Mouse (Mus musculus) hematopoietic stem cell, adult 5-6 weeks (primary cell): Measurements from ENCODE around the gene Nmrk2. TPM values are rescaled to one million over a fixed set of nuclear protein-coding genes. Genes with fewer than 3 reads are reported as not detected.
A peak's percentile ranks its signal among the peaks of the same experiment; 100 is the strongest.

ENCODE experiments used
- ATAC-seq, 2 experiments: fragments of 125-278 bp in 1 of 2; replicated peaks in 1 of 2; 2 replicates each; pipeline ENCODE4 v1.8.0; 2016 to 2017; ENCODE audit warnings: inconsistent platforms in 2 of 2, mild to moderate bottlenecking in 2 of 2, moderate number of reproducible peaks in 2 of 2, low read depth in 1 of 2, moderate TSS enrichment in 1 of 2; ENCODE audit not compliant: low FRiP score in 2 of 2, poor library complexity in 2 of 2, severe bottlenecking in 2 of 2, insufficient read depth in 1 of 2, low TSS enrichment in 1 of 2
- total RNA-seq: library from RNA; stranded (forward); fragments of 172-1452, 232-1000 nt; gene quantifications from 2 replicates; pipeline ENCODE4 v1.2.3, GENCODE M21; 2017

The Nmrk2 gene
- total RNA-seq: not detected in 2 replicates

DNA sequence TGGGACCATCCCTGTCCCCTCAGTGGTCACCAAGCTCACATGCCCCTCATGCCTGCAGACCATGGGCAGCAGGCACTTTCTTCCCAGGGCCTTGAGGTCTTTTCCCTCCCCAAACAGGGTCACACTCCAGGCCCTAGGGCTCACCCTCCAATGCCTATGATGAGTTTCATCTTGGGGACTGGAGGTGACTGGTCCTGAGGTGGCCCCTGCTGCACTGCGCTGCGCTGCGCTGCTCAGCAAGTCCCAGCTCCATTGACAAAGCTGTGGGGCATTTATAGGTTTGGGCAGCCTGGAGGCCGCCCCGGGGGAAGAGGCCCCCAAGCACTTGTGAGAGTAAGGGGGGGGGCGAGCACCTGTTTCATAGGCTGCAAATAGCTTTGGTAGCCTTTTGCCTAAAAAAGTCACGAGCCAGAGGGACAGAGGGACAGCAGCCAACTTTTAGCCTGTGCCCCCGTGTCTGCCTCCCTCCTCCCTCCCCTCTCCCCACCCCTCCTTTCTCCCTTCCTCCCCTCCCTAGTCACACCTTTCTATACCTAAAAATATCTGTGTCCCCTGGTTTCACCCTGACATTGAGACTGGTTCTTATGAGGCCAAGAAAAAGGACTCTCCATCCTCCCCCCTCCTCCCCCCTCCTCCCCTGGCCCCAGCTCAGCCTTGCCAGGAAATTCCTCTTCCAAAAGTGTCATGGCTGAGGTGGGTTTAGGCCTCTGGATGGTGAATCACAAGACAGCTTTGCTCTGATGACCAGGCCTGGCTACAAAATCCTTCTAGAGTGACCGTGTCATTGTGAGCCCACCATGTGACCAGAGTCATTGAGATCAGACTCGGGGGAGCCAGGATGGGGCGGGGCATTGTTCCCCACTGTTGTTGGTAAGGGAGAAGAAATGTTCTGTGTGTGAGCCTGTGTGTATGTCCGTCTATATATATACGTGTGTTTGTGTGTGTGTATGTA, at the start of gene Nmrk2:
TSS of gene Nmrk2 (minus strand) at position 245 of the 952 bp plus-strand sequence.
- no peak for ATAC-seq

DNA sequence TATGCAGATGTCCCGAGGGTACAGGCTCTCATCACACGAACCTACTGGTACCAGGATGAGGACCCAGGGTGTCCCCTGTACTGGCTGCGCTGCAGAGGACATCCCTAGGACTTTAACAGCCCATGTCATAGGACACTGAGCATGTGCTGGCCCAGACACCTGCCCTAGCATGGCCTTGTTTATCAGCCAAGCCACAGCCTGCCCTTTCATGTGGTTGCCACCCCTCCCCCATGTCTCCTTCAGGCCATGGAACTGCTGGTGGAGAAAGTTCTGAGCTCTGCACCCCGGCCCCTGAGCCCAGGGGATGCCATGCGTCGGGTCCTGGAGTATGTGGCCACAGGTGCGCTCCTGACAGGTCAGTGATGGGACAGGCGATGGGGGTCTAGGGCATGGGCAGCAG, 47.6 kb upstream of the Nmrk2 start:
- ATAC-seq: no peak

DNA sequence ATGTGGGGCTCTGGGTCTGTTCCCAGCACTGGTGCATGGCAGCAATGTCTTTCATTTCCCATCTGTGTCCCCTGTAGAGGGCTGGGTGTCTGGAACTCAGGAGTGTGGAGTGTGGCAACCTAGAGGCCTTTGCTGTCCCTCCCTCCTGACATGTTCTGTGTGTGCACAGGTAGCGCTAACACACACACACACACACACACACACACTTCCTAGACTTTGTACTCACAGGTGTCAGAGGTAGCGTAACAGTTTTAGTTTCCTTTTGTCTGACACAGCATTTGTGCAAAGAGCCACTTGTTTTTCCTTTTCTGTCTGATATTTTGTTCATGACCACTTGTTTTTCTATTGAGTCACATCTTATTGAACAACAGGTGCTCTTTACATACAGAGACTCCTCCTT, 46.0 kb upstream of the Nmrk2 start:
- no peak for ATAC-seq

DNA sequence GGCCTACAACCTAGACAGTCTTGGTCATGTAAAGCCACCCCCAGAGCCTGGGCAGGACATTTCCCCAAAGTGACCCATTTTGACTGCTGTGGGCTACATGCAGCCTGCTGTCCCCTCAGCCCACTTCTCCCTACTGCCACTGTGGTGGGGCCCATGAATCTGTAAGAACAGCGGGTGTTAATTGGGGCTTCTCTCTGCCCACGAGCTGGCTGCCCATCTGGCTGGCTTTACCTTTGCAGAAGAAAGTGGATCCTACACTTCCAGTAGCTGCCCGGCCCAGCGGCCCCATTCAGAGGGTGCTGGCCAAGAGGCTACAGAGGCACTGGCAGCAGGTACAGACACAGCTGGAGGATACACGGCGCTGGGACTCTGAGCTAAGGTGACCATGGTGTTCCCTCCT, 43.3 kb upstream of the Nmrk2 start:
- ATAC-seq: no peak

DNA sequence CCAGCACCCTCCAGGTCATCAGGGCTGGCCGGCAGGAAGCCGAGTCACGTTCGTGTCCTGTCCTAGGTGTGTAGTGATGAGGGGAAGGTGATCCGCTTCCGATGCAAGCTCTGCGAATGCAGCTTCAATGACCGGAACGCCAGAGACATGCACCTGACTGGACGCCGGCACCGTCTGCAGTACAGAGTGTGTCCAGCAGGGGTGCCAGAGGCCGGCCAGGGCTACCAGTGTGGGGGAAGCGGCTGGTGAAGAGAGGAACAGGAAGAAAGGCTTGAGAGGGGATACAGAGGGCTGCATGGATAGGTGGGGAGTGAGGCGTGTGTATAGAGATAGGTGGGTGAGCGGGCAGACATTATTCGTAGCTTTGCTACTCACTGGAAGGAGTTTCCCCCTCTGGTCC, 42.7 kb upstream of the Nmrk2 start:
- ATAC-seq: peak; percentile 86 to 95

DNA sequence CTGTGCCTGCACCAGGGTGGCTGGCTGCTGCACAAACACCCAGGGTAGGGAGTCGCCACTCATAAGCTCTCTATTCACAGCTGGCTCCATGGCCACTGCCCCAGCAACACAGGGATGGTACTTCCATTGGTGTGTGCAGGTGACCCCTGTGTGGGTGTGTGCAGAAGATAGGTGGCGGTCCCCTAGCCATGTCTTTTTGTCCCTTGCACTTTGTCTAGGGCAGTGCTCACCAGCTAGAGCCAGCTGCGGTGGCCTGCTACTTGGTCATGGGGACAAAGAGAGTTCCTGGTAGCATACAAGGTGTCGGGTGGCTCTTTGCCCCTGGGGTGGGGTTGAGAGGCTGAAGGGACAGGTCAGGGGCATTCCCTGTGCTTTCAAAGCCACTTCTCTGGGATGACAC, 42.3 kb upstream of the Nmrk2 start:
- ATAC-seq: no peak

DNA sequence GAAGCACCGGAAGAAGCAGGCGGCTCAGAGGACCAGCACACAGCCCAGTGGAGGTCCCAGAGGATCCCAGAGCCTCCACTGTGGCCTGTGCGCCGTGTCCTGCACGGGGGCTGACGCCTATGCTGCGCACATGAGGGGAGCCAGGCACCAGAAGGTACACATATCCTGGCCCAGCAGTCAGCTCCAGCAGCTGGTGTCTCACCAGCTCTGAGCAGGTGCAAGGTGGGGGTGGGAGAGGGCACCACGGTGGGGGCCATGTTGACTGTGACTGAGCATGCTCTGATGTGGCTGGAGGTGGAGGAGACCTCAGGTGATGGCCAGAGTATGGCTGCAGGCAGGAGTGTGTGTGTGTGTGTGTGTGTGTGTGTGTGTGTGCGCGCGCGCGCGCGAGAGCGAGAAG, 40.2 kb upstream of the Nmrk2 start:
- ATAC-seq: no peak

GRCm38 (mm10) chr10:81240876-81241275, 39.0 kb upstream of the Nmrk2 start:
- ATAC-seq: no peak; a peak in 1 of 4 replicates

- ATAC-seq: no peak
Observed at GRCm38 (mm10) chr10:81238618-81239017, 36.8 kb upstream of the Nmrk2 start.

DNA sequence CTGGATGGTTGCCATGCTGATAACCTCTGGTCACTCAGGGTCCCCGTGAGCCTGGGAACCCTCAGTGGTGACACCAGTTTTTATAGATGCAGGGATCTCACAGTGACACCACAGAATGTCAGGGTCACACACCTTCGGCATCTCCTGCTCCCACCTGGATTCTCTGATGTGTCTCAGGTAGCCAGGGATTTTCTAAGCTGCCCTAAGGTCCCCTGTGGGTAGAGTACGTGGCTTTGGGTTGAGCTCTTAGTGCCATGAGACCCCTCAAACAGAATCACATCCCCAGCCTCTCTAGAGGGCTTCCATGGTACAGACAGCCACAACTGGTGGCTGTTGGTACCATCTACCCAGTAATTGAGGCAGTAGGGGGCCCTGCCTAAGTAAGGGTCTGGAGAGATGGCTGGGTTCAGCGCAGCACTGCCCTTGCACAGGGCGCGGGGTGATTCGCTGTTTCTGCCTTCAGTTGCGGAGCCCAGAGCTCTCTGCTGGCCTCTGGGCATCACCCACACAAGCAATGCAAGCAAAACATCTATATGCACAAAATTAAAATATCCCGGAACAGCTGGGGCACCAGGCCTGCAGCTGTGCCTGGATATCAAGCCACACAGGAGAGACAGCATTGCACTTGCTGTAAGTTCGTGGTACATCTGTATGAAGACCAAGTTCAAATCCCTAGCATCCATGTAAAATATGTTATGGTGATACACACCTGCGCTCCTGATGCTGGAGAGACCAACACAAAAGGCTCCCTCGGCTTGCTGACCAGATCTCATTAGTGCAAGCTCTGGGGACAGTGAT, 34.8 kb upstream of the Nmrk2 start:
- ATAC-seq: no peak

GRCm38 (mm10) chr10:81234206-81234605, 32.4 kb upstream of the Nmrk2 start:
- ATAC-seq: no peak

- 0 out of 4 replicates have a peak, but pooled peaks of 1 of the 2 experiments have one; percentile 4 for ATAC-seq
Observed at GRCm38 (mm10) chr10:81233226-81233585, 31.4 kb upstream of the Nmrk2 start.

DNA sequence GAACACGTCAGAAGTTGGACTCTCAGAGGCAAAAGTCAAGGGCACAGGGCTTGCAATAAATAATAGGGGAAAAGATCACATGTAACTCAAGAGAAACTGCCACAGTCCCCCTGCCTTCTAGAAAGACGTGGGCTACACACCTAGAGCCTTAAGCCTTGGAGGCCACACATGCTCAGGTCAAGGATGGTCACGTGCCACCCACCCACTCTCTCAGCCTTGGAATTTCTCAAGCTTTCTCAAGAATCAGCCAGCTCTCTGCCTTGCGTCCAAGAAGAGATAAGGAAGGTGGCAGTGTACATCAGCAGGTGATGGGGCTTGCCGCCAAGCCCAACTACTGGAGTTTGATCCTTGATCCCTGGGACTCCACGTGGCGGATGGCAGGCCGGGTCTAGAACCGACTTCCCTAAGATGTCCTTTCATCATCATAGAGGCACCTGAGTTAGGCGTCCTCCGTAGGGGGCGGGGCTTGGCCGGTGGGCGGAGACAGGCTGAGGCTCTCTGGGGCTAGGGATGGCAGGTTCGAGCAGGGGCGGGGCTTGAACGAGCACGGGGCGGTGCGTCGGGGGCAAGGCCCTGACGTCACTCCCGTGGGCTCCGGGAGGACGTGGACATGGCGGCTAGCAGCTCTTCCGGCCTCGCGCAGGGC, 30.9 kb upstream of the Nmrk2 start, which contains the start of gene Zfr2:
TSS of gene Zfr2 (plus strand) at position 576 of the 646 bp plus-strand sequence.
- peak; percentile 89 to 94 for ATAC-seq

- ATAC-seq: no peak
Observed at GRCm38 (mm10) chr10:81231436-81231835, 29.6 kb upstream of the Nmrk2 start.

GRCm38 (mm10) chr10:81230438-81231332, 28.8 kb upstream of the Nmrk2 start, which contains the start of gene Atcay:
Atcay (minus strand) TSS chr10:81230833.
- no peak for ATAC-seq

DNA sequence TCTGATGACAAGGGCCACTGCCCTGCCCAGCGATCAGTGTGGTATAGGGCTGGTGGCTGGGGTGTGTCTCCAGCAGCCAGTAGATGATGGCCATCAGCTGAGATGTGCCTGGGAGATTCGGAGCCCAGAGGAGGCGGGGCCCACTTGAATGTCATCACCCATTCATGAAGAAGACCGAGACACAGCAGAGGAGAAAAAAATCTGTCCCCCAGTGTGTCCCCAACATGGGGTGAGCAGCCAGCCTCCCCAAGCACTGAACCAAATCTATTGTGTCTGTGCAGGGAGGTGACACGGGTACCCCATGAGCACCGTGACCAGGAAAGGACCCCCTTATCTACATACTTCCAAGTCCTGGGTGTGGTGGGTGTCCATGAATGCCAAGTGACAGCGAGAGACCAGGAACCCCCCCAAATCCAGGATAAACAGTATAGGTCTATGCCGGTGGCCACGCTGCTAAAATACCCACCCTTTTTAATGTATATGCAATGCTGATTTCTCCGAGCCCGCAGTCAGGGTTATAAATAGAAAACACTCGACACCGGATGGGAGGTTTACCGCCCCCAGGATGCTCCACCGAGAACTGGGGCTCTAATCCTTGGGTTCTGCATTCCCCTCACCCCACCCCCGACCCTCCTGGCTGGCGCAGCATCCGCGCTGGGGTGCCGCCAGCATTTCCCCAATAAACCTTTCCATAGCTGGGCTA, 28.0 kb upstream of the Nmrk2 start:
- ATAC-seq: no peak
